8 mouse cellular contexts compared by ENCODE assay signal in the genomic region with DNA sequence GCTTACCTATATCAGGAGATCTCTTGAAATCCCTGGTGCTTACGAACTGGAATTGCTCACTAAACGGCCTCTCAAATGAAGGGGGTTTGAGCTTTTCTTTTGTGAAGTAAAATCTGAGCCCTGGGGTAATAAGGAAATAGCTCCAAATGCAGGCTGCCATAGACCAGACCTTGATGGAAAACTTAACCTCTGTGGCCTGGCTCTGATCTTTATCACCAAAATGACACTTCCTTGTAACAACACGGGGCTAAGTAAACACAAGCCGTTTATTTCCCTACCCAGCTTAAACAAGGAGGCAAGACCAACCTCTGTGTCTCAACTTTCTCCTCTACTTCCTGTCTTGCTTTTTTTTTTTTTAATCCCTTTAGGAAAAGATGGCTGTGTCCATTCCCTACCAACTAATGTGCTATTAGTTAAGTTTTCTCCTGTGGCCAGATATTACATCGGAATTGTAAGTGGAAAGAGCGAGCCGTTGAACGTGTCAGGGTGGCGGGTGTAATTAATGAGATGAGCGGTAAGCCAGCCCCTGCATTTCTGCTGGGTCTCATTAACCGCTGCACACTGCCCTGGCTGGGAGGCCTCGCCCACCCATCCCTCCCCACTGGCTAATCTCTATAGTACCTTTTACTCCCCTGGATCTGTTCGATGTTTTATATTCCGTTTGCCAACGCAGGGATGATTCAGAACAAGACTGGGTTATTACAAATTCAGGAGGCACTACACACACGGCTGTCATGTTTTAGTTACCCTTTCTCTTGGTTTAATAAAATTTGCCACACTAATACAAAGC. TPM values are rescaled to one million over a fixed set of nuclear protein-coding genes. Genes with fewer than 3 reads are reported as not detected.
DNase-seq lines count a peak whose midpoint lies in the region; ATAC-seq and TF ChIP-seq lines count a peak whose summit lies in the region.

No protein-coding gene starts in this region.

- no peaks in the 10 kb centered on the region; the same call in 1 of the 2 replicates for H3K9me3 ChIP-seq in lung, embryonic 14.5 days (ENCODE audit: low read depth, low read length)
- no peaks in the 10 kb centered on the region for H3K9me3 ChIP-seq in forebrain, embryonic 15.5 days
- H3K9me3 ChIP-seq in liver, embryonic 13.5 days (replicated peaks), result 0 out of 2 replicates have a peak, but pooled peaks cover 2% of the 10 kb centered on the region
- no peaks in the 10 kb centered on the region for H3K9me3 ChIP-seq in stomach, embryonic 16.5 days (replicated peaks; ENCODE audit: control insufficient read depth, low read length)

- peak overlapping the region; percentile 50; the same call in 1 of the 2 replicates for H3K9ac ChIP-seq in lung, embryonic 14.5 days
- H3K9ac ChIP-seq in forebrain, embryonic 15.5 days (replicated peaks), result peak overlapping the region; percentile 57; the same call in 1 of the 2 replicates
- H3K9ac ChIP-seq in liver, embryonic 13.5 days, result no peak overlapping the region
- H3K9ac ChIP-seq in stomach, embryonic 16.5 days (ENCODE audit: low read length), result no peak overlapping the region

- H3K27me3 ChIP-seq in lung, embryonic 14.5 days (ENCODE audit: insufficient read depth, low read length), result peaks cover 12% of the 10 kb centered on the region
- H3K27me3 ChIP-seq in forebrain, embryonic 15.5 days, result no peaks in the 10 kb centered on the region
- peaks cover 49% of the 10 kb centered on the region for H3K27me3 ChIP-seq in liver, embryonic 13.5 days
- no peaks in the 10 kb centered on the region for H3K27me3 ChIP-seq in stomach, embryonic 16.5 days (ENCODE audit: control insufficient read depth, insufficient read depth, low read length)

- H3K4me2 ChIP-seq in lung, embryonic 14.5 days, result peak overlapping the region; percentile 98
- peak overlapping the region; percentile 97 for H3K4me2 ChIP-seq in forebrain, embryonic 15.5 days (replicated peaks)
- peak overlapping the region; percentile 65 for H3K4me2 ChIP-seq in liver, embryonic 13.5 days
- H3K4me2 ChIP-seq in stomach, embryonic 16.5 days (ENCODE audit: low read depth, low read length), result peak overlapping the region; percentile 93

- DNase-seq in lung, embryonic 14.5 days, result no peak
- DNase-seq in lung, postnatal 36 days, result no peak
- no peak for DNase-seq in liver, embryonic 13.5 days
- DNase-seq in urinary bladder, postnatal 4 days (ENCODE audit: low spot score in 2 of 2), result no peak
- DNase-seq in thymus, postnatal 0 days (ENCODE audit: low spot score), result no peak
- no peak for DNase-seq in kidney, adult 18-20 months

- ATAC-seq in lung, embryonic 14.5 days (ENCODE audit: insufficient read depth), result no peak
- no peak for ATAC-seq in forebrain, embryonic 15.5 days (replicated peaks)
- no peak for ATAC-seq in liver, embryonic 13.5 days (ENCODE audit: low read depth)
- no peak for ATAC-seq in stomach, embryonic 16.5 days (ENCODE audit: insufficient read depth, low FRiP score)

- peak overlapping the region; percentile 47 for H3K4me3 ChIP-seq in lung, embryonic 14.5 days (ENCODE audit: low read depth, low read length)
- peak overlapping the region; percentile 52 for H3K4me3 ChIP-seq in forebrain, embryonic 15.5 days
- peak overlapping the region; percentile 45 for H3K4me3 ChIP-seq in liver, embryonic 13.5 days (replicated peaks)
- peak overlapping the region; percentile 50 for H3K4me3 ChIP-seq in stomach, embryonic 16.5 days (replicated peaks; ENCODE audit: low read length)

- no peak overlapping the region for H3K27ac ChIP-seq in lung, embryonic 14.5 days (ENCODE audit: low read depth)
- H3K27ac ChIP-seq in forebrain, embryonic 15.5 days (replicated peaks), result no peak overlapping the region
- no peak overlapping the region for H3K27ac ChIP-seq in liver, embryonic 13.5 days
- H3K27ac ChIP-seq in stomach, embryonic 16.5 days (ENCODE audit: low read length), result no peak overlapping the region

- TF ChIP-seq CTCF in lung, embryonic 14.5 days (IDR thresholded peaks at IDR 0.05; ENCODE audit: low read depth), result no peak

- no peaks in the 10 kb centered on the region for H3K36me3 ChIP-seq in lung, embryonic 14.5 days (ENCODE audit: insufficient read depth)
- H3K36me3 ChIP-seq in forebrain, embryonic 15.5 days, result no peaks in the 10 kb centered on the region
- H3K36me3 ChIP-seq in liver, embryonic 13.5 days, result no peaks in the 10 kb centered on the region
- no peaks in the 10 kb centered on the region for H3K36me3 ChIP-seq in stomach, embryonic 16.5 days (ENCODE audit: control insufficient read depth, insufficient read depth, low read length)

- H3K4me1 ChIP-seq in lung, embryonic 14.5 days (ENCODE audit: insufficient read depth), result peaks cover 14% of the 10 kb centered on the region; the same call in 1 of the 2 replicates
- peaks cover 23% of the 10 kb centered on the region for H3K4me1 ChIP-seq in forebrain, embryonic 15.5 days
- no peaks in the 10 kb centered on the region for H3K4me1 ChIP-seq in liver, embryonic 13.5 days (replicated peaks)
- peaks cover 20% of the 10 kb centered on the region; the same call in 1 of the 2 replicates for H3K4me1 ChIP-seq in stomach, embryonic 16.5 days (ENCODE audit: control insufficient read depth, insufficient read depth, low read length)

- WGBS in lung, embryonic 14.5 days, result 7% methylated on average over 16 of the region's 16 CpGs
- 3% methylated on average over 16 of the region's 16 CpGs for WGBS in forebrain, embryonic 15.5 days
- 7% methylated on average over 16 of the region's 16 CpGs for WGBS in liver, embryonic 13.5 days (ENCODE audit: insufficient replicate concordance)
- 10% methylated on average over 16 of the region's 16 CpGs for WGBS in stomach, embryonic 16.5 days

RNA-seq across cellular contexts. Expression of a gene that starts 47.7 kb away (rescaled TPM):
- 1.6 and 2.2 TPM in 2 replicates for polyA plus RNA-seq in lung, embryonic 14.5 days (2014; fragmentation: Nextera tagmentation; extraction: Ambion mirVana)
- polyA plus RNA-seq in forebrain, embryonic 15.5 days (2015; fragmentation: Nextera tagmentation; extraction: Ambion mirVana), result 3.8 and 4.4 TPM in 2 replicates
- 1.1 and 1.5 TPM in 2 replicates for polyA plus RNA-seq in liver, embryonic 13.5 days (2015; fragmentation: Nextera tagmentation; extraction: Ambion mirVana)
- polyA plus RNA-seq in stomach, embryonic 16.5 days (2015; fragmentation: Nextera tagmentation; extraction: Ambion mirVana), result 0.57 and 0.75 TPM in 2 replicates
- 0.10 and 0.13 TPM in 2 replicates for polyA plus RNA-seq in thymus, postnatal 0 days (2015; fragmentation: Nextera tagmentation; extraction: Ambion mirVana)

Comparison
In these comparisons a context has a peak if more than half of its experiments do, and no peak if none do; other contexts are left out.
1. H3K9ac ChIP-seq: peak in lung, embryonic 14.5 days (single experiment) and forebrain, embryonic 15.5 days (single experiment); none in liver, embryonic 13.5 days (single experiment) and stomach, embryonic 16.5 days (single experiment).
2. Peak in every context shown above with its lines, with median percentiles within 50 percentile points of each other: H3K4me2 ChIP-seq and H3K4me3 ChIP-seq.